Mouse (Mus musculus) left cerebral cortex, adult 2 months (tissue): ENCODE measurements around the gene Dtd1. TPM values are rescaled to one million over a fixed set of nuclear protein-coding genes. Genes with fewer than 3 reads are reported as not detected.

ENCODE experiments used
- DNase-seq, 2 experiments: peaks; one replicate each; pipeline ENCODE4 v3.0.0; 2021 to 2022; ENCODE audit warnings: low spot score in 2 of 2, mixed read lengths in 1 of 2; ENCODE audit errors: extremely low spot score in 1 of 2
- H3K27ac ChIP-seq: fragments of 200-600 bp; 2 replicates; pipeline ENCODE4 v1.8.1; 2022
- H3K4me3 ChIP-seq: fragments of 200-600 bp; 2 replicates; pipeline ENCODE4 v1.8.1; 2022
- CTCF ChIP-seq: fragments of 200-600 bp; IDR thresholded peaks from 2 replicates; pipeline ENCODE4 v1.8.1; 2022; ENCODE audit warnings: antibody characterized with exemption, mild to moderate bottlenecking, moderate library complexity
- intact Hi-C: fragments of 180-260 bp; cut with DNase I; formaldehyde crosslinking; loops from one replicate; pipeline ENCODE4 v1.15.1; 2025
- total RNA-seq, 2 experiments: library from RNA; stranded (reverse); gene quantifications; 2 replicates each; pipeline ENCODE4 v1.2.3; 2021

The Dtd1 gene
- total RNA-seq, 2 experiments from 2014 or later, result 63.3 to 64.2 TPM

GRCm38 (mm10) chr2:144719718-144720117 is 120.0 kb downstream of the Dtd1 start:
- no peak overlapping the region for H3K27ac ChIP-seq

GRCm38 (mm10) chr2:144720407-144720959 is 120.8 kb downstream of the Dtd1 start:
- TF ChIP-seq CTCF, result no peak
- no peak overlapping the region for H3K27ac ChIP-seq
- no peak overlapping the region for H3K4me3 ChIP-seq
- no peak for DNase-seq
- intact Hi-C loops, result no loop called here

More at GRCm38 (mm10) chr2:144719718-144720117, 120.0 kb downstream of the Dtd1 start:
- no peak for TF ChIP-seq CTCF
- H3K4me3 ChIP-seq, result no peak overlapping the region
- intact Hi-C loops, result no loop called here
- DNase-seq, result no peak

DNA sequence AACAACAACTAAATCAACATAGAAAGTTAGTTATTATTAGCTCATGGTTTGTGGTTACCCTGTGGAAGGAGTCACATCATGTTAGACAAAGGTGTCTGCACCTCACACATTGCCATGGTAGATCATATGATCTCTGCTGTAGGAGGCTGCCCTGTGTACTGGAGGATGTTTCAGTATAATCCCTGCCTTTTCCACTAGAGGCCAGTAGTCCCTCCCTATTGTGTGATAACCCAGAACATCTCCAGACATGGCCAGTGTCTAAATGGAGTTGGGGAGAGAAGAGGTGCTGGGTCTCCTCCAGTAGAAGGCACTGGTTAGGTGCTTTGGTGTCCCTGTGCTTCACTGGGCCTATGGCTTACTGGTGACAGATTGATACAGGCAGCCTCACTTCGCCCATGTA is 125.0 kb downstream of the Dtd1 start:
- no peak overlapping the region for H3K27ac ChIP-seq
- no peak for DNase-seq
- H3K4me3 ChIP-seq, result no peak overlapping the region
- TF ChIP-seq CTCF, result peak; percentile 50
- intact Hi-C loops, result no loop called here

- DNase-seq, result no peak
- no peak overlapping the region for H3K4me3 ChIP-seq
- no peak overlapping the region for H3K27ac ChIP-seq
- TF ChIP-seq CTCF, result no peak
- intact Hi-C loops, result no loop called here
Measured at GRCm38 (mm10) chr2:144727136-144727535, 127.4 kb downstream of the Dtd1 start.

GRCm38 (mm10) chr2:144729776-144730175 is 130.1 kb downstream of the Dtd1 start:
- TF ChIP-seq CTCF, result no peak
- intact Hi-C loops, result no loop called here
- H3K27ac ChIP-seq, result no peak overlapping the region
- no peak overlapping the region for H3K4me3 ChIP-seq
- no peak for DNase-seq

DNA sequence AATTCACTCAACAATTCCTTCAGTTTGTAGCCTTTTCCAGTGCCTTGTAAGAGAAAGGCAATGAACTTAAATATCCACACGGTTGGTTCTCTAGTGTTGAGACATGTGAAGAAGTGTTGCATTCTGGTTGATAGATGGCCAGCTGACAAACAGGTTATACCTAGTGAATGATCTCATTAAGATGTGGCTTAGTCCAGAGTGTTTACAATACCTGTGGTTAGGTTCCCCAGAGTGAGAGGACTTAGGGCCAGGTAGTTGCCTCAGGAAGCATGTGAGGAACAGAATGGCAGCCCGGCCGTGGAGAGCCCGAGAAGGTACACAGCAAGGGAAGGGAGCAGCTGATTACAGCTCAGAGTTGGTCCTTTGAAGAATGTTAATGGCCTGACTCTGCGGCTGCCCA is 138.5 kb downstream of the Dtd1 start:
- intact Hi-C loops, result no loop called here
- H3K4me3 ChIP-seq, result no peak overlapping the region
- H3K27ac ChIP-seq, result no peak overlapping the region
- no peak for DNase-seq
- TF ChIP-seq CTCF, result no peak

DNA sequence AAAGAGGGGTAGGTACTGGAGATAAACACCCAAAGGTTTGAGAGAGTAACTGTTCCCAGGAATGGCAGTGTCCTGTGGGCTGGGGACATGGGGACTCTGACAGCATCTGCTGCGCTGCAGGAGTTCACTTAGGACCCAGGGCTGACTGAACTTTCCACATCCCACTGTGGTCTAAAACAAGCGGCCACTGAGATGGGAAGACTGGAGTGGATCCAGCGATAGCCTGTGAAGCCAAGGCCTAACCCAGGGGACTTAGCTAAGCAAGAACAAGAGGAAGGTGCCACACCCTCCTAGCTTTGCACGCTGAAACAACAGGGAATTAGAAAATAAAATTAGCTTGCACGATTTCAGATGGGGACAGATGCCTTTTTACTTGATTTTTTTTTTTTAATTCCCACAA is 138.9 kb downstream of the Dtd1 start:
- TF ChIP-seq CTCF, result no peak
- no peak for DNase-seq
- intact Hi-C loops, result no loop called here
- Histone ChIP-seq H3K27ac (no peak overlapping the region), H3K4me3 (no peak overlapping the region)

DNA sequence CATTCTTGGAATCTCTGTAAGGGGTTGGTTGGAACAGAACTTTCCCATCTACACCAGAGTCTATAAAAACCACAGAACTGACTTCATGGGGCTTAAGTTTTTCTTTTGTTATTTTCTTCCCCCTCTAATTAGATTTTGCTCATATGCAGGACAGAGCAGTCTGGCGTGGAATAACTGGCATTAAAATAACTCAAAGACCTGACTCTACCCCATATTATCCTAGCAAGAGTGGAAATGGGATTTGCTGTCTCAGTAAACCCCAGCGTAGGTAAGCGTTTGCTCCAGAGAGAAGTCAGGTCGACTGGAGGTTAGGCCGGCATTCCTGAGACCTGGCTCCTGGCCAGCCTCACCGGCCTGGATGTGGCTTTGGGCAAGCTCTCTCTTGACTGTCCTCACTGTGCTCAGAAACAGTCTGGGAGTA is 140.9 kb downstream of the Dtd1 start:
- intact Hi-C loops, result no loop called here
- DNase-seq, result no peak
- no peak overlapping the region for H3K27ac ChIP-seq
- TF ChIP-seq CTCF, result no peak
- H3K4me3 ChIP-seq, result no peak overlapping the region

GRCm38 (mm10) chr2:144741973-144742372 is 142.3 kb downstream of the Dtd1 start:
- intact Hi-C loops, result no loop called here
- DNase-seq, result no peak
- Histone ChIP-seq H3K4me3 (no peak overlapping the region), H3K27ac (no peak overlapping the region)
- no peak for TF ChIP-seq CTCF

DNA sequence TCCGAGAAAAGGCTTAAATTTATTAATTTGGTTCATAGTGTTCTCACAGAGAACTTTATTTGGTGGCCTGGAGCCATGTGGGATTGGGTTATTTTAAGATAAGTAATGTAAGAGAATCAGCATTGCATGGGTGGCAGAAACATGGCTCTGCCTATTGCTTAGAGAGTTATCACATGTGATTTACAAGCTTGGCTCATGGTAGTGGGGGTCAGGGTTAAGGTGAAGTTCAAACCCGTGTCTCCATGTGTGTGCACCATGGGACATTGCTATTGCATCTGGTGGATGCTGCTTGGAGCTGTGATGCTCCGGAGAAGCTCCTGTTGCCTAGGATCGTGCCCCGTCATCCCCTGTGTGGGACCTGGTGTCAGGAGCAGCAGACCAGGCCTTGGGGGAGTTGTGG is 143.6 kb downstream of the Dtd1 start:
- intact Hi-C loops, result no loop called here
- DNase-seq, result no peak
- H3K27ac ChIP-seq, result no peak overlapping the region
- TF ChIP-seq CTCF, result no peak
- H3K4me3 ChIP-seq, result no peak overlapping the region

DNA sequence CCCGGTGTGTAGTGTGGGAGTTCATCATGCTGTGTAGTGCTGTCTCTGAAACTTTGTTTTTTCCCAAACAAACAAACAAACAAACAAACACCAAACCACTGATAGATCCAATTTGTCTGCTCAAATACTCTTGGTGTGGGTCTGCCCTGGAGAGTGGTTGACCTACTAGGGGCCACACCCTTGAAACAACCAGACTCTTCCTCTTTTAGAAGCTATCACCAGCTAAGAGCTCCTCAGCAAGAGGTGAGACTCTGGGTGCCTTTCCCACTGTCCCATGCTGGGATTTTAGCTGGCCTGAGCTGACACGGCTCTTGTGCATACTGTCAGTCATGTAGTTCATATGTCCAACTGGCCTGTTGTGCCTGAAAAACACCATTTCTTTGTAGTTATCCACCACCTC is 145.6 kb downstream of the Dtd1 start:
- DNase-seq, result no peak
- intact Hi-C loops, result no loop called here
- no peak for TF ChIP-seq CTCF
- Histone ChIP-seq H3K4me3 (no peak overlapping the region), H3K27ac (no peak overlapping the region)

DNA sequence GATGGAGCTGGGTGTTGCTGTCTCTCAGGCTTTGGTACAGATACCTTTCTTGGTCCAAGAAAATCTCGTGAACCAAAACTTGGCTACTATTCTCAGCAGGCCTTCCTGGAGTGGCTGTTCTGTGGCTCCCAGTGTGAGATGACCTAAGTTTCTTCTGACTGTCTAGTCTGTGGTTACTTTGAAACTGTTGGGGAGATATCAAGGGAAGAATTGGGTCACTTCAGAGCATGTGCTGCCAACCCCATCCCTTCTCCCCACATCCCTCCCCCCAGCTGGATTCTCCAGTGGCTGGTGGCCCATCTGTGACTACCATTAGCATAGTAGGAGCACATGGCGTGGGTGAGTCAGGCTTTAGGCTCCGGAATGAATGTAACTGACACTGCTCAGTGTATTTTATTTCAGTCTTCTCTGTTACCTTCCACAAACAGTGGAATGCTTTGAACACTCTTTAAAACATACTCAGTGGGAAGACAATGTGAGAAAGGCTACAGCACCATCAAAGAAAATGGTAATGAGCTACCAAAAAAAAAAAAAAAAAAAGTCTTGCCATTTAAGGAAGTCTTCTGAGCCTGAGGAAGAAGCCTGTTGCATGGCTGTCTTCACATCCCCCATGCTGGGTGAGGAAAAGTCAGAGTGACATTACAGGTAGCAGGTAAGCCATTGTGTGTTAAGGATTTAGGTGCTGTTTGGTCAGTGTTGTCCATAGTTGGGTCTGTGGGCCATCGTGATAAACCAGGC is 146.5 kb downstream of the Dtd1 start:
- no peak for DNase-seq
- intact Hi-C loops, result no loop called here

GRCm38 (mm10) chr2:144753604-144754003 is 153.9 kb downstream of the Dtd1 start:
- Histone ChIP-seq H3K4me3 (no peak overlapping the region), H3K27ac (no peak overlapping the region)
- TF ChIP-seq CTCF, result no peak
- intact Hi-C loops, result no loop called here
- DNase-seq, result no peak

More for the DNA sequence above, 146.5 kb downstream of the Dtd1 start:
- H3K4me3 ChIP-seq, result no peak overlapping the region
- no peak for TF ChIP-seq CTCF
- no peak overlapping the region for H3K27ac ChIP-seq
